Mouse (Mus musculus) small intestine, adult 2 months (tissue): ENCODE results near the gene Cage1.

Experiments
- CTCF ChIP-seq: fragments of 200-500 bp; IDR thresholded peaks from 2 replicates; pipeline ENCODE4 v1.5.1; 2012; ENCODE audit warnings: low read depth, mild to moderate bottlenecking, control low read depth, inconsistent platforms, low read length, moderate library complexity, mixed read lengths; ENCODE audit not compliant: insufficient replicate concordance, insufficient read length; ENCODE audit errors: extremely low read depth
- POLR2A ChIP-seq: fragments of 200-500 bp; IDR thresholded peaks from 2 replicates; pipeline ENCODE4 v1.6.1; 2012; ENCODE audit warnings: low read depth, mild to moderate bottlenecking, control low read depth, inconsistent platforms, low read length, moderate library complexity

GRCm38 (mm10) chr13:37967565-37967964 is 69.3 kb downstream of the Cage1 start:
- no peak for TF ChIP-seq CTCF
- no peak for TF ChIP-seq POLR2A
